Mouse (Mus musculus) small intestine, adult 2 months (tissue): ENCODE data around the gene Slc29a1. TPM values are rescaled to one million over a fixed set of nuclear protein-coding genes. Genes with fewer than 3 reads are reported as not detected.
A peak's percentile ranks its signal among the peaks of the same experiment; 100 is the strongest.

ENCODE experiments used
- H3K27ac ChIP-seq: fragments of 200-500 bp; 2 replicates; pipeline ENCODE4 v1.5.1; 2012; ENCODE audit warnings: low read depth, low read length, control low read depth, inconsistent platforms; ENCODE audit not compliant: insufficient read depth
- H3K27me3 ChIP-seq: fragments of 200-500 bp; 2 replicates; pipeline ENCODE4 v1.6.1; 2012; ENCODE audit warnings: mild to moderate bottlenecking, moderate library complexity, low read length, inconsistent platforms; ENCODE audit not compliant: control insufficient read depth, insufficient read depth
- H3K36me3 ChIP-seq: fragments of 200-500 bp; 2 replicates; pipeline ENCODE4 v1.6.1; 2012; ENCODE audit warnings: mild to moderate bottlenecking, low read length, control low read depth, inconsistent platforms; ENCODE audit not compliant: control insufficient read depth, insufficient read depth
- H3K4me1 ChIP-seq: fragments of 200-500 bp; 2 replicates; pipeline ENCODE4 v1.6.1; 2012; ENCODE audit warnings: low read length, inconsistent platforms, mixed read lengths; ENCODE audit not compliant: control insufficient read depth, insufficient read depth, insufficient read length
- H3K4me3 ChIP-seq: fragments of 200-500 bp; 2 replicates; pipeline ENCODE4 v1.5.1; 2012; ENCODE audit warnings: low read depth, mild to moderate bottlenecking, control low read depth, inconsistent platforms, low read length, moderate library complexity
- CTCF ChIP-seq: fragments of 200-500 bp; IDR thresholded peaks from 2 replicates; pipeline ENCODE4 v1.5.1; 2012; ENCODE audit warnings: low read depth, mild to moderate bottlenecking, control low read depth, inconsistent platforms, low read length, moderate library complexity, mixed read lengths; ENCODE audit not compliant: insufficient replicate concordance, insufficient read length; ENCODE audit errors: extremely low read depth
- POLR2A ChIP-seq: fragments of 200-500 bp; IDR thresholded peaks from 2 replicates; pipeline ENCODE4 v1.6.1; 2012; ENCODE audit warnings: low read depth, mild to moderate bottlenecking, control low read depth, inconsistent platforms, low read length, moderate library complexity
- WGBS: fragments of 180-500 bp; shearing (Covaris S2); methylation state at CpG from one replicate; pipeline ENCODE4 v1.1.7; 2018; 5-methylcytosine and 5-hydroxymethylcytosine counted together
- polyA plus RNA-seq: library from polyadenylated mRNA; depleted of rRNA; stranded (reverse); fragments of >200 nt; gene quantifications from 2 replicates; pipeline ENCODE4 v1.2.3, GENCODE M21; 2012

The Slc29a1 gene
- polyA plus RNA-seq, 1 experiment = 35.2 TPM

DNA sequence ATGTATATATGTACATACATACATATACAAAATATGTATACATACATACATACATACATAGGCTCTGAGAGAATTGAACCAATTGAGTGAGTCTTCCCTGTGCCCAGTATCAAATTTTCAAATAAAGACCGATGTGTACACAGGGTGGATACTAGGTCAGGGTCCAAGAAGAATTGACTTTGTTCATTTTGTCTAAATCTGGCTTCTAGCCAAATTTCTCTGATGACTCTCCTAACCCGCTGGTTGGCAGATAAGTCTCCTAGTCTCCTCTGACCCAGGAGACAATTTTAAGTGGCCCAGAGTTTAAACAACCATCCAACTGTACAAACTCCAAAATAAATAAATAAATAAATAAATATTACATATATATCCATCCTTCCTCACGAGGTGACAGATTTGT lies 515 bp downstream of the Slc29a1 start:
- peak overlapping the region; percentile 61 for H3K27ac ChIP-seq
- peaks cover 21% of the 10 kb centered on the region for H3K4me1 ChIP-seq
- peak overlapping the region; percentile 54 for H3K4me3 ChIP-seq

DNA sequence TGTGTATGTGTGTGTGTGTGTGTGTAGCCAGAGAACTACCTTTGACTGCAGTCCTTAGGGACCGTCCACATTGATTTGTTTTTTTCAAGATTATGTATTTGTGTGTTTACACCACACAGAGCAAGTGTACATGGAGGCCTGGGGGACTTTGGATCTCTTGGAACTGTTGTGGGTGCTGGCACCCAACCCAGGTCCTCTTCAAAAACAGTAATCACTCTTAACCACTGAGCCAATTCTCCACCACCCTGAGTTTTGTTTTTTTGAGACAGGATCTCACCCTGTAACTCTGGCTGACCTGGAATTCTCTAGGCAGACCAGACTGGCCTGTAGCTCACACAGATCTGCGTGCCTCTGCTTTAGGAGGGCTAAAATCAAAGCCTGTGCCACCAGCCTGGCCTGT lies 1.0 kb downstream of the Slc29a1 start:
- Histone ChIP-seq H3K4me3 (no peak overlapping the region), H3K36me3 (no peaks in the 10 kb centered on the region), H3K27ac (peak overlapping the region; percentile 61), H3K27me3 (no peaks in the 10 kb centered on the region), H3K4me1 (peaks cover 26% of the 10 kb centered on the region)
- TF ChIP-seq CTCF (no peak), POLR2A (no peak)
- WGBS = 52% methylated on average over 2 of the region's 2 CpGs

More for the DNA sequence above, 515 bp downstream of the Slc29a1 start:
- 14% methylated on average over 3 of the region's 3 CpGs for WGBS
- no peaks in the 10 kb centered on the region for H3K27me3 ChIP-seq
- no peak for TF ChIP-seq CTCF
- TF ChIP-seq POLR2A = no peak
- H3K36me3 ChIP-seq = no peaks in the 10 kb centered on the region

DNA sequence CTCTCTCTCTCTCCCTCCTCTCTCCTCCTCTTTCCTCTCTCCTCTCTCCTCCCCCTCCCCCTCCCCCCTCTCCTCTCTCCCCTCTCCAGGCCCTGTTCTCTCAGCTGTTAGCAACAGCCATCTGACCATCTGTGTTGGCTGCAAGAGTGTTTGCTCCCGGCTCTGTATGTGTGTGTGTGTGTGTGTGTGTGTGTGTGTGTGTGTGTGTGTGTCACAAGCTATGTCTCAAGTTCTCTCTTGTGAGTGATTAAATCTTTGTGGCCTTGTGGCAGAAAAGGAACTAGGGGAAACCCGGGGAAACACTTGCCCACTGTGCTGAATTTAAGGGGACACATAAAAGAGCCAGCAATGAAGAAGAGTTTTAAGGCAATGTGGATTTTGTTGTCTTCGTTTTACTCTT lies 1.6 kb downstream of the Slc29a1 start:
- H3K27ac ChIP-seq = peak overlapping the region; percentile 61; the same call in 1 of the 2 replicates
- 11% methylated on average over 3 of the region's 3 CpGs for WGBS
- H3K4me1 ChIP-seq = peaks cover 30% of the 10 kb centered on the region
- TF ChIP-seq CTCF (no peak), POLR2A (no peak)
- no peaks in the 10 kb centered on the region for H3K36me3 ChIP-seq
- H3K4me3 ChIP-seq = no peak overlapping the region
- no peaks in the 10 kb centered on the region for H3K27me3 ChIP-seq

DNA sequence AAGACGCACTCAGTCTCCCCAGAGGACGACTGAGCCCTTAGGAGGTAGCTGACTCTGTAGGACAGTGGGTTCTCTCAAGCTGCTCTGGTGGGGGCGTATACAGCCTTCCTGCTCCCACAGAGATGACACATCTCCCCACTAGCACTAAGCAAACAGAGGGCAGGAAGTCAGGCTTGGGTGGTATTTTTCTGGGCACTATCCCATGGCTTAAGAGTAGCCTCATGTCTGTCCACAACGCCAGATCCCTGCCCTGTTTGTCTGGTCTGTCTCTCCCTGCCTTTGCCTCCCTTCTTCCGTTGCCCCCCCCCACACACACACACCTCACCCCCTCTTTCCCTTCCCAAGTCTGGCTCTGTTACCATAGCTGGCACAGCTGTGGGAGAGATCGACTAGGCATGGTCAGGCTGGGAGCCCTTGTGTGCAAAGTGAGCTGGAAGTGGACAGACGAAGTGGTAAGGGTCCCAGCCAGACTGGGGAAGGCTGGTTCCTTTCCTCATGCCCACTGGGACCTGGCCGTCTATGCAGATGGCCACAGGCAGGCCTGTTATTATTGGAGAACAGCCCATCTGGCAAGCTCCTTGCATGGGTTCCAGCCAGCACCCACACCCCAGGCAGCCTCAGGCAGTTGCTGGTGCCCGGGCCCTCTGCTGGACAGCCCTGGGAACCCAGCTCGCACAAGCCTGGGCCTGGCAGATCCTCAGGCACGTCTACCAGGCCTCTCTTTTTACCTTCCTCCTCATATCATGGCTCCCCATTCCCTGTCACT lies 2.6 kb downstream of the Slc29a1 start:
- WGBS = 38% methylated on average over 11 of the region's 11 CpGs
- no peak for TF ChIP-seq POLR2A
- TF ChIP-seq CTCF = peak; percentile 48; the same call in 1 of the 2 replicates
- Histone ChIP-seq H3K36me3 (no peaks in the 10 kb centered on the region), H3K27ac (peak overlapping the region; percentile 73), H3K27me3 (no peaks in the 10 kb centered on the region), H3K4me1 (peaks cover 30% of the 10 kb centered on the region), H3K4me3 (no peak overlapping the region)

DNA sequence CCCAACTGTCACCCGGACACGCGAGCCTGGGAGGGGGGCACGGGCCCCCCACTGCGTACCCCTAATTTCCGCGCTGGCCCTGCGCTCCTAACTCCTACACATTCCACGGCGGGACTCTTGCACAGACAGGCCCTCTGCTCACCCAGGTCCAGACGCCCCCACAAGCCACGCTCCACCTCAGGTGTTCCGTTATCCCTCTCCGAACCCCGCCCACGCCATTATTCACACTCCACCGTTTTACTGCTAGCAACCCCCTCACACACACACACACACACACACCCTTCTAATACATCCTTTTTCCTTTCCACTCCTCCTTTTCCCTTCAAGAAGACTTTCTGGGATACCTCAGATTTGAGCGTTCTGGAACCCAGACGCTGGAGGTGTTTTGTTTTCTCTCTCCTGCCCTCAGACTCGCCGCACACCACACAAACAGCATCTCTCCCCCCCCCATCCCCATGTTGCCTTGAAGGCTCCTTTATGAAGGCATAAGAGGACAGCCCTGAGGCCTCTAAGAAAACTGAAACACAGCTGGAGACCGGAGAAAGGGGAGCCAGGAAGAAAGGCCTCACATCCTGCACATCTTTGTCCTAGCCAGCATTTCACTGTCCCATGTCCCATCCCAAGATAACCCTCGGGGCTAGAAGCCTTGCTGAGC lies 3.5 kb downstream of the Slc29a1 start:
- H3K27ac ChIP-seq = no peak overlapping the region; the same call in 1 of the 2 replicates
- peaks cover 30% of the 10 kb centered on the region for H3K4me1 ChIP-seq
- H3K36me3 ChIP-seq = no peaks in the 10 kb centered on the region
- no peak for TF ChIP-seq CTCF
- no peak for TF ChIP-seq POLR2A
- H3K4me3 ChIP-seq = peak overlapping the region; percentile 68
- WGBS = 21% methylated on average over 23 of the region's 23 CpGs
- no peaks in the 10 kb centered on the region for H3K27me3 ChIP-seq

DNA sequence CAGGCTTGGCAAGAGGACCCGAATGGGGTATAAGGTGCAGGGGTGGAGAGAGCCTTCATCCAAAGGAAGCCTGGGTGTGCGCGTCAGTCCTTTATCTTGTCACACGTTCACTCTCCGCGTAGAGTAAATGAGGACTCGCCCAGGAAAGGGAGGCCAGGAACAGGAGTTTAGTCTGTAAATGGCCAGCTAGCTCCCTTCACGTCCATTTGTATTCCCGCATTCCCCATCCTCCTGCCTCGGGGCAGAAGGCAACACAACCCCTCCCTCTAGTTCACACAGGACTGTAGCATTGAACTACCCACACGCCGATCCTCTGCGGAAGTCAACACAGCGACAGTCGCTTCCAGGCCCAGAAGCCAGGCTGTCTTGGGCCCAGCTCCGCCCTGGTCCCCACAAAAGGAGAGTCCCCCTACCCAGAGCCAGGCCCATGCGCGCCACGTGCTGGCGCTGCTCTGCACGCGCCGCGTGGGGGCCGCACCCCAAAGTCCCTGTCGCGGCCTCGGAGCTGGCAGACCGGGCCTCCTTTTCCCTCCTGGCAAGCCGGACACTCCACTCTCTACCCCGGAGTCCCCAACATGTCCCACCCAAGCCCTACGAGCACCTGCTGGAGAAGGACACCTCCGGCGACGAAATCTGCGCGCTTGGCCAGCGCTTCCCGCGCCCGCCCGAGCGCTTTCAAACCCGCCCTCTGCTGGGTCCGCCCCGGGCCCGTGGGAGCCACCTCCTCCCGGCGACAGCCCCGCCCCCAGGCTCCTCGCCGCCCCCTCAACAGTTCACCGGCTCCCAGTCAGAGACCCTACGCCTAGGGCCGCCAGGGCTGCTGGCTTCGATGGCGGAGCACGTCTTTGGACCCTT lies 4.3 kb downstream of the Slc29a1 start:
- Histone ChIP-seq H3K27me3 (no peaks in the 10 kb centered on the region), H3K4me1 (peaks cover 30% of the 10 kb centered on the region), H3K4me3 (peak overlapping the region; percentile 68), H3K36me3 (no peaks in the 10 kb centered on the region), H3K27ac (no peak overlapping the region)
- under 1% methylated on average over 57 of the region's 58 CpGs for WGBS
- 0 out of 2 replicates have a peak, but pooled peaks have one; percentile 2 for TF ChIP-seq CTCF
- no peak for TF ChIP-seq POLR2A
